Mouse (Mus musculus) erythroblast, embryonic 14.5 days (primary cell): ENCODE results near the gene Cst12. TPM values are rescaled to one million over a fixed set of nuclear protein-coding genes. Genes with fewer than 3 reads are reported as not detected.

Source experiments
- H3K27me3 ChIP-seq: 2 replicates; pipeline ENCODE4 v1.6.1; 2012; ENCODE audit warnings: inconsistent platforms; ENCODE audit not compliant: control insufficient read depth
- H3K36me3 ChIP-seq: 2 replicates; pipeline ENCODE4 v1.6.1; 2012; ENCODE audit warnings: mild to moderate bottlenecking, inconsistent platforms; ENCODE audit not compliant: control insufficient read depth
- H3K4me1 ChIP-seq: 2 replicates; pipeline ENCODE4 v1.6.1; 2012; ENCODE audit warnings: inconsistent platforms; ENCODE audit not compliant: control insufficient read depth
- H3K4me3 ChIP-seq: replicated peaks from 2 replicates; pipeline ENCODE3; 2012; ENCODE audit warnings: moderate library complexity, mild to moderate bottlenecking, inconsistent platforms
- H3K9me3 ChIP-seq: 2 replicates; pipeline ENCODE4 v1.6.1; 2012; ENCODE audit warnings: low read length, inconsistent platforms, mixed read lengths; ENCODE audit not compliant: control insufficient read depth
- GATA1 ChIP-seq: IDR thresholded peaks from 2 replicates; pipeline ENCODE4 v1.6.1; 2012; ENCODE audit warnings: low read length, inconsistent platforms, mixed read lengths
- TAL1 ChIP-seq: IDR thresholded peaks from 3 replicates; pipeline ENCODE4 v1.6.1; 2012; ENCODE audit warnings: low read length, inconsistent platforms, mixed read lengths
- polyA plus RNA-seq: library from polyadenylated mRNA; stranded (reverse); fragments of >175 nt; gene quantifications from 2 replicates; pipeline ENCODE4 v1.2.3, GENCODE M21; 2012

Gene Cst12
- polyA plus RNA-seq, 1 experiment = not detected

DNA sequence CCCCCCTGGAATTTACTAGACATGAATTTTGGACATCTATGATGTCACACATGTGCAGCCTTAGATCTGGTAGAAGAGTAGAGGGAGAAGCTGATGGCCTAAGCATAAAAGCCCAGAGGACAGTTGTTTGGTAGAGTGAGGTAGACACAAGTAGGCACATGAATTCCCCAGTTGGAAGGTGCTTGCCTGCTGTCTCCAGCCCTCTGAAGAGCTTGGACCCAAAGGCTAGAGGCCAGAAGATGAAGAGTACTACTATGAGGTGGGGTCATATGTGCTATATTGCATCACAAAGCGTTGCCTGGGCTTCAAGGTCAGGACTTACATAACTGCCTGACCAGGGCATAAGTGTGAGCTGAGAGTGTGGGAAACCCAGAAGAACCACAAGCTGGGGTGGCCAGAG, 9.3 kb downstream of the Cst12 start, which contains the start of gene Cst8:
Gene Cst8, plus strand, starts transcription at position 301 of the 400 bp plus-strand sequence.
- no peaks in the 10 kb centered on the region for H3K9me3 ChIP-seq
- H3K36me3 ChIP-seq = no peaks in the 10 kb centered on the region
- no peak within 1 kb of the TSS for H3K4me3 ChIP-seq
- TF ChIP-seq GATA1 = no peak
- no peak for TF ChIP-seq TAL1
- H3K27me3 ChIP-seq = no peaks in the 10 kb centered on the region
- H3K4me1 ChIP-seq = no peaks in the 10 kb centered on the region

DNA sequence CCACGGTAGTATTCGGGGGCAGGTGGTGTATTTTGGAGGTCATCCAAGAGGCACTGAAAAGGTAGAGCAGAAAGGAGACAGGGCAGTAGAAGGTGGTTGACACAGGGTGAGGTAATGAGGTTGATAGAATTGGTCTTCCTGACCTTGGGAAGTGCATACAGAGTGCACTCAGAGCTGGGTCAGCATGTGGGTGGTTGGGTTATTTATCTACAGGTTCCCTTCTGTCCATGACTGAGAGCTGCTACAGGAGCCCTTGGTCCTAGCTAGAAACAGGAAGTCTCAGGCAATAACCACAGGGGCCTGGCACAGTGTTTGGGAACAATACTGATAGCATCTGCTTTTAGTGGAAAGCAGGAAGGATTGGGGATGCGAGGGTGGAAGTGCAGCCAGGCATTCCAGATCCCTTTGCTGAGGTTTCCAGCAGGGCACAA, 12.3 kb downstream of the Cst12 start:
- H3K4me1 ChIP-seq = no peaks in the 10 kb centered on the region
- H3K4me3 ChIP-seq = no peak overlapping the region
- H3K27me3 ChIP-seq = no peaks in the 10 kb centered on the region
- no peaks in the 10 kb centered on the region for H3K9me3 ChIP-seq
- TF ChIP-seq TAL1 (no peak), GATA1 (no peak)
- H3K36me3 ChIP-seq = no peaks in the 10 kb centered on the region

DNA sequence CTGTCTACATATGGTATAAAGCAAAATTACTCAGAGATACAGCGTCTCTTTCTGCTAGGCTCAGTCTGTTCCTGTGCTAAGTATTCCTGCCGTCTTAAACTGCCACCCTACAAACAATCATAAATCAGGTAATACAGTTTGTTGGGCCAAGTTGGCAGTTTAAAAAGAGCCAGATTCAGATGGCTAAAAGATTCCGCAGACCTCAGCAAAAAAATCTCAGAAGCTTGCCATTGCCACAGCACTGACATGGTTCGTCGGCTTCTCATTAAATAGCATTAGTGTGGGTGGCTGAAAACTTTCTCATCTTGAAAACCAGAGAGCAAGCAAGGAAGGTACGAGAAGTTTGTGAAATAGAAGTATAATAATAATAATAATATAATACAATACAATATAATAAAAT, 17.5 kb downstream of the Cst12 start:
- Histone ChIP-seq H3K4me1 (no peaks in the 10 kb centered on the region), H3K36me3 (no peaks in the 10 kb centered on the region), H3K27me3 (no peaks in the 10 kb centered on the region), H3K9me3 (no peaks in the 10 kb centered on the region), H3K4me3 (no peak overlapping the region)
- no peak for TF ChIP-seq GATA1
- no peak for TF ChIP-seq TAL1

DNA sequence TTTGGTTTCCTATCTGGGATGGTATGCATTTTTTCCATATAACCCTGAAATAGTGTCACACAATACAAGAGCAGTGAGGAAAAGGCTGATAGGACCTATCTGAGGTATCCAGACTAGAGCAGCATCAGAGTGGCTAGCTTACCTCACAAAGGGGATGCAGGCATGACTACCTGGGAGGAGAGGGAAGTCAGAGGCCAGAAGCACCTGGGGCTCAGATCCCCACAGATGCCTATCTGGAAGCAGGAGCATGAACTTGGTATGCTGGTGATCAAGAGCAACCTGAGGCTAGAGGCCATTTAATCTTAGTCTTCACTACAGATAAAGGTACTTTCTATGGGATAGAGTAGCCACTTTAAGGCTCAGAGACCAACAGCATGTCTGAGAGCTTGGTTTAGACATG, 30.7 kb downstream of the Cst12 start, which contains the start of gene Cst13:
Gene Cst13, plus strand, starts transcription at position 173 of the 400 bp plus-strand sequence.
- no peaks in the 10 kb centered on the region for H3K4me1 ChIP-seq
- no peaks in the 10 kb centered on the region for H3K36me3 ChIP-seq
- no peak within 1 kb of the TSS for H3K4me3 ChIP-seq
- H3K9me3 ChIP-seq = no peaks in the 10 kb centered on the region
- H3K27me3 ChIP-seq = no peaks in the 10 kb centered on the region
- no peak for TF ChIP-seq TAL1
- no peak for TF ChIP-seq GATA1

DNA sequence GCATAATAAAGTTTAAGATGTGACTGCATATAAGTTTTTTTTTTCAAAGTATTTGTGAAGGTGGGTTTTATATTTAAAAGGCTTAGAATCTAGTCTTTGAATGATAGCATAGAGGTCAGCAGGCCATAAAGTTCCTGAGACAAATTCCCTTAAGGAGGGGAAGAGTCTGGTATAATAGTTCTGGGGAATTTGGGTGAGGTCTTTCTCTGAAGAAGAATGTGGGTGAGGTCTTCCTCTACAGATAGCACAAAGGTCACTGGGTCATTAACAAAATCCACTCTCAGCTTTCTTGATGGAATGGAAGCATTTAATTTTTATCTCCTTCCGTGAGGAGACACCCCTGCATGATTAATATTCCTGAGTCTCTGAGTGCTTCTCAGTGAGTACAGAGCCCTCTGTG, 36.8 kb downstream of the Cst12 start:
- TF ChIP-seq GATA1 (no peak), TAL1 (no peak)
- no peaks in the 10 kb centered on the region for H3K4me1 ChIP-seq
- no peaks in the 10 kb centered on the region for H3K36me3 ChIP-seq
- H3K9me3 ChIP-seq = no peaks in the 10 kb centered on the region
- H3K27me3 ChIP-seq = no peaks in the 10 kb centered on the region
- no peak overlapping the region for H3K4me3 ChIP-seq

DNA sequence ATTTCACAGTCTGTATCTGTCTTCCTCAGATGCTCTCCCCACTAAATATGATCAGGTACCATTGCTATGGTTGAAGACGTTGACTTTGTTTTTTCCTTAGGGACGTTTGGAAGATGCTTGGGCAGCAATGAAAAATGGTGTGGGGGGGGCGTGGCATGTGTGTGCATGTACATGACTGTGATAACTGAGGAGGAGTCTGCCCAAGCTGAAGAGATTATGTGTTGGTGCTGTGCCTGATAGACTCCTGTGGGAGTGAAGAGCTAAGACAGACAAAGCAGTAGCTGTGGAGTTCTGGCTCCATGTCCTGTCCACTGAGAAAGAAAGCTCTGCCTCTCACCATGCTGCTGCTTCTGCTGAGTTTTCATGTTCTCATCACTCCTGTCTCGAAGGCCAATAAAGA, 45.8 kb downstream of the Cst12 start, which contains the start of gene Cst9:
Gene Cst9, plus strand, starts transcription at position 236 of the 400 bp plus-strand sequence.
- H3K4me1 ChIP-seq = no peaks in the 10 kb centered on the region
- H3K27me3 ChIP-seq = no peaks in the 10 kb centered on the region
- H3K4me3 ChIP-seq = no peak within 1 kb of the TSS
- TF ChIP-seq TAL1 (no peak), GATA1 (no peak)
- H3K9me3 ChIP-seq = no peaks in the 10 kb centered on the region
- H3K36me3 ChIP-seq = no peaks in the 10 kb centered on the region

DNA sequence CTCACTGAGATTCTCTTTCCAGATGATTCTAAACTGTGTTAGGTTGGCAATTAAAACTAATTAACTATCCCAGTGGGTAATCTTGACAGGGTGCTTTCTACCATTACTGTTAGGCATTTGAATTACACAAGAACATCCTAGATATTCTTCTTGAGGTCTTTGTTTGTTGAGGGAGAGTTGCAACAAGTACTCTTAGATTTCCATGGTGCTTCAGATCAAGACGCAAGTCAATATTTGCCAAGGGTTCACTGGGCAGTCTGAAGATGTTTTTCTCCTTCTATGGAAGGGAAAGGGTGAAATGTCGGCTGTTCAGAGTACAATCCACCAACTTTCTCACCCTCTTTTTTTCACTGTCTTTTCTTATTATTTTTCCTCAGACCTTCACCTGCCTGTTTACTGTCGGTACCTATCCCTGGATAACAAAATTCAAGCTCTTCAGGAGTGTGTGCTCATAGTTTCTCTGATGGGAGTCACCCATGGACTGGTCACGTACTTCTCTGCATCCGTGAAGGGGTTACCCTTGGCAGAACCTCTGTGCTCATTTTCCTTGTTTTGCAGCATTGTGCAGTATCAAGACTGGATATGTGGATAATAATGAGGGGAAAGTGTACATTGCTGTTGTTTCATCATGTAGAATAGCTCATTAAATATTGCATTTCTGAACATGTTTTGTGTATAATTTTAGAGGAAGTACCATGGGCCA, 49.1 kb downstream of the Cst12 start:
- Histone ChIP-seq H3K9me3 (no peaks in the 10 kb centered on the region), H3K27me3 (no peaks in the 10 kb centered on the region), H3K36me3 (no peaks in the 10 kb centered on the region), H3K4me3 (no peak overlapping the region), H3K4me1 (no peaks in the 10 kb centered on the region)
- no peak for TF ChIP-seq TAL1
- TF ChIP-seq GATA1 = no peak

DNA sequence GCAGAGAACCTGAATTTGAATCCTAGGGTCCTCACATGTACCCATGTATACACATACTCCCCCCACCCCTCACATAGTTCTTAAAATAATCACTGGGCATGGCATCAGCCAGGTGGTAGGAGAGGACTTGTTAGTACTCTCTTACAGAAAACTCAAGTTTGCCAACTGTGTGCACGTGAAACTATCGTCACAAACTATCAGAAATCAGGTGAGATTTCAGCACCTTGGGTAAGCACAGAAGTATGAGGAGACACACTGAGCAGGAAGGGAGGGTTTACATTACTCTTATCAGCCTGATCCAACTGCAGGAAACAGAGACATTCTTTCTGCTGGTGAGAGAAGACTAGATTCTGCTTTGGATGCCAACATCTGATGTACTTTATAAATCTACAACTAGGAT, 50.1 kb downstream of the Cst12 start:
- TF ChIP-seq GATA1 = no peak
- TF ChIP-seq TAL1 = no peak
- Histone ChIP-seq H3K36me3 (no peaks in the 10 kb centered on the region), H3K9me3 (no peaks in the 10 kb centered on the region), H3K27me3 (no peaks in the 10 kb centered on the region), H3K4me1 (no peaks in the 10 kb centered on the region), H3K4me3 (no peak overlapping the region)

Other genes starting within 250 kb of the Cst12 start
- gene Nxt1, start 116.8 kb upstream of the Cst12 start, polyA plus RNA-seq = 4.3 and 4.6 TPM in 2 replicates
- 0.06 and 0.09 TPM in 2 replicates for gene Gzf1, start 108.3 kb upstream of the Cst12 start, polyA plus RNA-seq
- not detected in 2 replicates for gene Napb, start 56.9 kb upstream of the Cst12 start, polyA plus RNA-seq
- not detected in 2 replicates for gene Cstl1, start 39.0 kb upstream of the Cst12 start, polyA plus RNA-seq
- not detected in 2 replicates for gene Cst11, start 17.9 kb upstream of the Cst12 start, polyA plus RNA-seq
- not detected in 2 replicates for gene 8030411F24Rik, start 7.4 kb upstream of the Cst12 start, polyA plus RNA-seq
- not detected in 2 replicates for gene Cst8, start 9.4 kb downstream of the Cst12 start, polyA plus RNA-seq
- gene Cst13, start 30.7 kb downstream of the Cst12 start, polyA plus RNA-seq = not detected in 2 replicates
- not detected in 2 replicates for gene Cst9, start 45.8 kb downstream of the Cst12 start, polyA plus RNA-seq
- not detected in 2 replicates for gene 9230104L09Rik, start 75.7 kb downstream of the Cst12 start, polyA plus RNA-seq
- gene Cst3, start 86.3 kb downstream of the Cst12 start, polyA plus RNA-seq = 7.4 and 8.3 TPM in 2 replicates
- not detected in 2 replicates for gene Gm1330, start 213.9 kb downstream of the Cst12 start, polyA plus RNA-seq
- gene Gm10750, start 227.9 kb downstream of the Cst12 start, polyA plus RNA-seq = not detected in 2 replicates